ENCODE assay signal across 16 mouse cellular contexts in the genomic region with DNA sequence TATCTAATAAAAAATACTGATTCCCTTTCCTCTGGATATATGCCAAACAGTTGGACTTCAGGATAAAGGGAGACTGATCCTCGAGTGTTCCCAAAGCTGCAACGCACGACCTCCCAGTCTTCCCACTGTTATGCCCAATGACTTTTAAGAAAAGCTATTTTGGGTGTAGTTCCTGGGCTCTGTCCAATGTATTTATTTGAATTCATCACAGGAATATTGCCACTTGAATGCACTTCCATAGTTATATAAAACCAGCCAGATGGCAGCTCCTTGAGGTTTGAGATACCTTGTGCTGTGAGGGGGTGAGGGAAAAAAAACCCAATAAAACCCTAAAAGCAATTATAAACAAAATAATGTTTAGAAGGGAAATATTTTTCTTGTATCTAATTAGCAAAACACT. TPM values are rescaled to one million over a fixed set of nuclear protein-coding genes. Genes with fewer than 3 reads are reported as not detected.
DNase-seq lines count a peak whose midpoint lies in the region; ATAC-seq lines count a peak whose summit lies in the region.
"Had no signal": no experiment of that assay in that cellular context is flagged by ENCODE, and none has a peak within 500 bp of the region (broad histone marks: within the 10 kb centered on the region; RNA-seq: fewer than 3 reads in every experiment).

No protein-coding gene starts in this region.

- peak; percentile 82 for ATAC-seq in cerebellum, adult (ENCODE audit: insufficient number of reproducible peaks, low FRiP score, low TSS enrichment)
- ATAC-seq: CD4-positive, CD25-positive, alpha-beta regulatory T cell, adult 4 months; forebrain, postnatal 0 days; intestine, embryonic 16.5 days had no signal

- intact Hi-C loops in left cerebral cortex, postnatal 4 days (cut with DNase I), result no loop called here

- DNase-seq in cerebellum, postnatal 4 days (ENCODE audit: low spot score in 2 of 2), result no peak
- DNase-seq in cerebellum, adult 11-12 months, result peak; percentile 50
- DNase-seq in cerebellum, adult 9-10 months, result peak; percentile 92
- DNase-seq in telencephalon, adult 2 months (ENCODE audit: low read depth, low spot score), result peak; percentile 60
- no peak for DNase-seq in MN1 (ENCODE audit: low spot score)
- no peak for DNase-seq in left cerebral cortex, postnatal 4 days
- DNase-seq: adrenal gland, postnatal 14 days; B cell, adult 2 months; forebrain, postnatal 0 days; gastrocnemius, postnatal 14 days; heart, adult 2 months; heart, postnatal 36 days had no signal

RNA-seq across cellular contexts. Expression of gene Gm5136, which starts 24.9 kb away (rescaled TPM):
- total RNA-seq in left cerebral cortex, postnatal 4 days (2021), result 1 to 10 TPM; 2.4 to 2.6 TPM
- total RNA-seq: adrenal gland, postnatal 14 days; gastrocnemius, adult 18-20 months; gastrocnemius, postnatal 14 days; heart, adult 2 months; heart, postnatal 36 days had no signal

Comparison
In these comparisons a context has a peak if more than half of its experiments do, and no peak if none do; other contexts are left out.
1. DNase-seq: peak in cerebellum, adult 11-12 months (single experiment), cerebellum, adult 9-10 months (single experiment) and telencephalon, adult 2 months (single experiment); none in cerebellum, postnatal 4 days (0 of 2), MN1 (single experiment) and left cerebral cortex, postnatal 4 days (single experiment).